Mouse (Mus musculus): Measurements from ENCODE around the gene Nhlrc2.
"Not testable (repeated sequence)": the region's sequence is repeated elsewhere in the genome, so short reads cannot be mapped to it uniquely, and the experiment has no call there.

GRCm38 (mm10) chr19:56519408-56519807, 28.7 kb upstream of the Nhlrc2 start:
- TF ChIP-seq CTCF (conservative IDR thresholded peaks at IDR 0.05 in 1 of 2, IDR thresholded peaks at IDR 0.05 in 1 of 2; ENCODE audit: low read depth in 2 of 2, low read length in 2 of 2); EP300 (IDR thresholded peaks at IDR 0.05; ENCODE audit: low read length); POLR2A (IDR thresholded peaks at IDR 0.05; ENCODE audit: low read depth, low read length); ZKSCAN1 (IDR thresholded peaks at IDR 0.05; ENCODE audit: borderline replicate concordance, low read depth, low read length): not testable (repeated sequence)
